28 mouse cellular contexts compared by ENCODE assay signal in genomic region chr8:95991826-95992463, GRCm38 (mm10).
A peak's percentile ranks its signal among the peaks of the same experiment; 100 is the strongest.
DNase-seq lines count a peak whose midpoint lies in the region; ATAC-seq and TF ChIP-seq lines count a peak whose summit lies in the region.
"Had no signal": no experiment of that assay in that cellular context is flagged by ENCODE, and none has a peak within 500 bp of the region (broad histone marks: within the 10 kb centered on the region; RNA-seq: fewer than 3 reads in every experiment).

No protein-coding gene starts in this region.

- H3K4me3 ChIP-seq in hindbrain, postnatal 0 days (ENCODE audit: low read length), result no peak overlapping the region
- H3K4me3 ChIP-seq in hindbrain, embryonic 10.5 days, result no peak overlapping the region
- no peak overlapping the region for H3K4me3 ChIP-seq in midbrain, postnatal 0 days (ENCODE audit: low read depth, low read length)
- H3K4me3 ChIP-seq in midbrain, embryonic 11.5 days (ENCODE audit: low read depth, low read length), result no peak overlapping the region
- H3K4me3 ChIP-seq: embryonic facial prominence, embryonic 15.5 days; hindbrain, embryonic 12.5 days; limb, embryonic 12.5 days; midbrain, embryonic 13.5 days; neural tube, embryonic 12.5 days had no signal

- H3K4me1 ChIP-seq in hindbrain, postnatal 0 days (ENCODE audit: insufficient read depth, low read length), result peaks cover 4% of the 10 kb centered on the region; the same call in 1 of the 2 replicates
- H3K4me1 ChIP-seq in hindbrain, embryonic 10.5 days (replicated peaks), result peaks cover 5% of the 10 kb centered on the region
- peaks cover 3% of the 10 kb centered on the region; the same call in 1 of the 2 replicates for H3K4me1 ChIP-seq in midbrain, postnatal 0 days (ENCODE audit: insufficient read depth, low read length)
- H3K4me1 ChIP-seq in midbrain, embryonic 11.5 days (ENCODE audit: control insufficient read depth, insufficient read depth, low read length), result 0 out of 2 replicates have a peak, but pooled peaks cover 1% of the 10 kb centered on the region
- H3K4me1 ChIP-seq: limb, embryonic 12.5 days had no signal

- no peak overlapping the region for H3K9ac ChIP-seq in hindbrain, postnatal 0 days (replicated peaks; ENCODE audit: low read length)
- no peak overlapping the region for H3K9ac ChIP-seq in midbrain, postnatal 0 days (replicated peaks; ENCODE audit: low read length, poor library complexity, severe bottlenecking)
- H3K9ac ChIP-seq in midbrain, embryonic 11.5 days (ENCODE audit: low read length), result no peak overlapping the region
- H3K9ac ChIP-seq: embryonic facial prominence, embryonic 15.5 days; hindbrain, embryonic 12.5 days; limb, embryonic 12.5 days; liver, postnatal 0 days; midbrain, embryonic 13.5 days; neural tube, embryonic 12.5 days had no signal

- peak; percentile 87 for DNase-seq in cerebellum, postnatal 10 days
- no peak for DNase-seq in cerebellum, adult 8-10 months
- DNase-seq in hindbrain, postnatal 0 days (ENCODE audit: low spot score), result peak; percentile 59
- no peak for DNase-seq in hindbrain, embryonic 10.5 days (ENCODE audit: low spot score)
- DNase-seq in midbrain, postnatal 0 days (ENCODE audit: low spot score), result peak; percentile 44
- no peak for DNase-seq in midbrain, embryonic 11.5 days (ENCODE audit: low spot score, missing footprints)
- DNase-seq in retina, postnatal 7 days (ENCODE audit: low read depth, low spot score), result peak; percentile 2
- DNase-seq: adrenal gland, postnatal 25 days; cerebellum, adult 11 months; cerebellum, postnatal 36 days; embryo, embryonic 11 days; gastrocnemius, postnatal 14 days; heart, adult 11 months; heart, postnatal 10 days; kidney, adult 8-10 months; kidney, postnatal 10 days; liver, postnatal 0 days; right cerebral cortex, adult 18-20 months had no signal

- no peak for TF ChIP-seq CTCF in hindbrain, postnatal 0 days (IDR thresholded peaks at IDR 0.05; ENCODE audit: low read depth)
- no peak for TF ChIP-seq CTCF in midbrain, postnatal 0 days (IDR thresholded peaks at IDR 0.05)

- no peak for ATAC-seq in hindbrain, postnatal 0 days
- no peak for ATAC-seq in midbrain, postnatal 0 days (ENCODE audit: low FRiP score)
- ATAC-seq in midbrain, embryonic 11.5 days (ENCODE audit: low FRiP score), result no peak
- ATAC-seq in activated CD4-positive, CD25-positive, alpha-beta regulatory T cell, adult 4 months, result no peak
- ATAC-seq: liver, postnatal 0 days; lung, postnatal 0 days; midbrain, embryonic 13.5 days had no signal

- no peak overlapping the region for H3K4me2 ChIP-seq in hindbrain, postnatal 0 days (ENCODE audit: low read depth, low read length)
- H3K4me2 ChIP-seq in midbrain, postnatal 0 days (ENCODE audit: low read depth, low read length, poor library complexity, severe bottlenecking), result no peak overlapping the region
- H3K4me2 ChIP-seq in midbrain, embryonic 11.5 days, result no peak overlapping the region
- H3K4me2 ChIP-seq: embryonic facial prominence, embryonic 15.5 days; heart, embryonic 11.5 days; hindbrain, embryonic 12.5 days; limb, embryonic 12.5 days; liver, embryonic 11.5 days; midbrain, embryonic 13.5 days; neural tube, embryonic 12.5 days had no signal

- H3K9me3 ChIP-seq in hindbrain, postnatal 0 days (ENCODE audit: low read length), result no peaks in the 10 kb centered on the region
- H3K9me3 ChIP-seq in hindbrain, embryonic 10.5 days, result no peaks in the 10 kb centered on the region
- no peaks in the 10 kb centered on the region for H3K9me3 ChIP-seq in midbrain, postnatal 0 days (ENCODE audit: low read length)
- no peaks in the 10 kb centered on the region for H3K9me3 ChIP-seq in midbrain, embryonic 11.5 days (ENCODE audit: control insufficient read depth, low read length)
- H3K9me3 ChIP-seq: embryonic facial prominence, embryonic 15.5 days; hindbrain, embryonic 12.5 days; limb, embryonic 12.5 days; midbrain, embryonic 13.5 days; neural tube, embryonic 12.5 days had no signal

- whole genome bisulfite sequencing in hindbrain, postnatal 0 days, result 48% methylated on average over 8 of the region's 8 CpGs
- WGBS in hindbrain, embryonic 10.5 days, result 91% methylated on average over 8 of the region's 8 CpGs
- 51% methylated on average over 8 of the region's 8 CpGs for WGBS in midbrain, postnatal 0 days
- 79% methylated on average over 8 of the region's 8 CpGs for WGBS in midbrain, embryonic 11.5 days

- H3K36me3 ChIP-seq in hindbrain, postnatal 0 days (ENCODE audit: insufficient read depth, low read length), result no peaks in the 10 kb centered on the region
- no peaks in the 10 kb centered on the region for H3K36me3 ChIP-seq in hindbrain, embryonic 10.5 days
- H3K36me3 ChIP-seq in midbrain, postnatal 0 days (ENCODE audit: insufficient read depth, low read length), result no peaks in the 10 kb centered on the region
- H3K36me3 ChIP-seq in midbrain, embryonic 11.5 days (ENCODE audit: control insufficient read depth, insufficient read depth, low read length), result no peaks in the 10 kb centered on the region
- H3K36me3 ChIP-seq: embryonic facial prominence, embryonic 15.5 days; hindbrain, embryonic 12.5 days; limb, embryonic 12.5 days; midbrain, embryonic 13.5 days; neural tube, embryonic 12.5 days had no signal

- H3K27ac ChIP-seq in hindbrain, postnatal 0 days, result no peak overlapping the region
- H3K27ac ChIP-seq in hindbrain, embryonic 10.5 days, result no peak overlapping the region
- H3K27ac ChIP-seq in midbrain, postnatal 0 days (ENCODE audit: low read depth, low read length), result no peak overlapping the region
- no peak overlapping the region for H3K27ac ChIP-seq in midbrain, embryonic 11.5 days (ENCODE audit: low read depth, low read length)
- H3K27ac ChIP-seq: embryonic facial prominence, embryonic 15.5 days; hindbrain, embryonic 12.5 days; limb, embryonic 12.5 days; midbrain, embryonic 13.5 days; neural tube, embryonic 12.5 days; stomach, postnatal 0 days had no signal

- no peaks in the 10 kb centered on the region for H3K27me3 ChIP-seq in hindbrain, postnatal 0 days (ENCODE audit: insufficient read depth, low read length)
- peaks cover 11% of the 10 kb centered on the region for H3K27me3 ChIP-seq in hindbrain, embryonic 10.5 days (ENCODE audit: insufficient read depth, poor library complexity, severe bottlenecking)
- no peaks in the 10 kb centered on the region for H3K27me3 ChIP-seq in midbrain, postnatal 0 days (ENCODE audit: insufficient read depth, low read length)
- H3K27me3 ChIP-seq in midbrain, embryonic 11.5 days (ENCODE audit: control insufficient read depth, insufficient read depth, low read length), result no peaks in the 10 kb centered on the region
- H3K27me3 ChIP-seq: embryonic facial prominence, embryonic 15.5 days; midbrain, embryonic 13.5 days; neural tube, embryonic 12.5 days had no signal

Comparison
In these comparisons a context has a peak if more than half of its experiments do, and no peak if none do; other contexts are left out.
1. DNase-seq: peak in cerebellum, postnatal 10 days (2 of 2), hindbrain, postnatal 0 days (single experiment), midbrain, postnatal 0 days (single experiment) and retina, postnatal 7 days (single experiment); none in cerebellum, adult 8-10 months (single experiment), hindbrain, embryonic 10.5 days (single experiment) and midbrain, embryonic 11.5 days (single experiment).